13 mouse cellular contexts compared by ENCODE assay signal in genomic region chr9:45710300-45710699, GRCm38 (mm10).
DNase-seq lines count a peak whose midpoint lies in the region; ATAC-seq lines count a peak whose summit lies in the region.
"Had no signal": no experiment of that assay in that cellular context is flagged by ENCODE, and none has a peak within 500 bp of the region (broad histone marks: within the 10 kb centered on the region; RNA-seq: fewer than 3 reads in every experiment).

No protein-coding gene starts in this region.

- no peak overlapping the region for H3K9ac ChIP-seq in intestine, embryonic 14.5 days (ENCODE audit: low read length)
- H3K9ac ChIP-seq in intestine, embryonic 16.5 days (ENCODE audit: low read depth, low read length), result no peak overlapping the region
- no peak overlapping the region for H3K9ac ChIP-seq in embryonic facial prominence, embryonic 11.5 days (replicated peaks; ENCODE audit: low read length)
- H3K9ac ChIP-seq: lung, embryonic 15.5 days had no signal

- ATAC-seq in intestine, embryonic 14.5 days (replicated peaks; ENCODE audit: low FRiP score, low TSS enrichment, low read depth), result no peak
- no peak for ATAC-seq in intestine, embryonic 16.5 days
- no peak for ATAC-seq in embryonic facial prominence, embryonic 11.5 days (replicated peaks; ENCODE audit: insufficient number of reproducible peaks, low FRiP score, low TSS enrichment, low read depth)
- ATAC-seq in activated CD4-positive, CD25-positive, alpha-beta regulatory T cell, adult 4 months, result no peak
- ATAC-seq: inflammation-experienced regulatory T-cells, adult 6 months had no signal

- no peak overlapping the region for H3K4me2 ChIP-seq in intestine, embryonic 14.5 days (ENCODE audit: low read length)
- H3K4me2 ChIP-seq in intestine, embryonic 16.5 days (ENCODE audit: low read depth, low read length), result no peak overlapping the region
- H3K4me2 ChIP-seq in embryonic facial prominence, embryonic 11.5 days (ENCODE audit: low read depth, low read length), result no peak overlapping the region
- H3K4me2 ChIP-seq: lung, embryonic 15.5 days had no signal

- no peak overlapping the region for H3K4me3 ChIP-seq in intestine, embryonic 14.5 days (ENCODE audit: low read depth, low read length)
- H3K4me3 ChIP-seq in intestine, embryonic 16.5 days (ENCODE audit: low read length), result no peak overlapping the region
- H3K4me3 ChIP-seq in embryonic facial prominence, embryonic 11.5 days (ENCODE audit: low read depth, low read length), result no peak overlapping the region
- H3K4me3 ChIP-seq: forebrain, embryonic 10.5 days; lung, embryonic 15.5 days had no signal

- no peaks in the 10 kb centered on the region for H3K27me3 ChIP-seq in intestine, embryonic 14.5 days (replicated peaks; ENCODE audit: control insufficient read depth, insufficient read depth, low read length)
- no peaks in the 10 kb centered on the region for H3K27me3 ChIP-seq in intestine, embryonic 16.5 days (replicated peaks; ENCODE audit: control insufficient read depth, insufficient read depth, low read length)
- no peaks in the 10 kb centered on the region for H3K27me3 ChIP-seq in embryonic facial prominence, embryonic 11.5 days (ENCODE audit: control insufficient read depth, insufficient read depth, low read length)
- H3K27me3 ChIP-seq: lung, embryonic 15.5 days had no signal

- H3K36me3 ChIP-seq in intestine, embryonic 14.5 days (ENCODE audit: control insufficient read depth, insufficient read depth, low read length), result no peaks in the 10 kb centered on the region
- H3K36me3 ChIP-seq in intestine, embryonic 16.5 days (ENCODE audit: control insufficient read depth, insufficient read depth, low read length), result no peaks in the 10 kb centered on the region
- no peaks in the 10 kb centered on the region for H3K36me3 ChIP-seq in embryonic facial prominence, embryonic 11.5 days (replicated peaks; ENCODE audit: control insufficient read depth, insufficient read depth, low read depth, low read length)
- H3K36me3 ChIP-seq: forebrain, embryonic 10.5 days; lung, embryonic 15.5 days had no signal

- H3K4me1 ChIP-seq in intestine, embryonic 14.5 days (replicated peaks; ENCODE audit: control insufficient read depth, insufficient read depth, low read length), result no peaks in the 10 kb centered on the region
- no peaks in the 10 kb centered on the region for H3K4me1 ChIP-seq in intestine, embryonic 16.5 days (ENCODE audit: control insufficient read depth, insufficient read depth, low read length)
- no peaks in the 10 kb centered on the region for H3K4me1 ChIP-seq in embryonic facial prominence, embryonic 11.5 days (ENCODE audit: control insufficient read depth, insufficient read depth, low read length)
- H3K4me1 ChIP-seq: lung, embryonic 15.5 days had no signal

- peak; percentile 79 for DNase-seq in intestine, embryonic 14.5 days (ENCODE audit: low spot score)
- DNase-seq in 3134 (ENCODE audit: extremely low read depth, insufficient read length, low spot score) (peak; percentile 50), A20 (ENCODE audit: low read depth, low spot score) (peak; percentile 10)
- peak; percentile 51 for DNase-seq in embryonic facial prominence, embryonic 11.5 days (ENCODE audit: low spot score)
- no peak for DNase-seq in thymus, postnatal 25 days
- no peak for DNase-seq in T-cell, adult 2 months (ENCODE audit: low spot score)
- DNase-seq: cerebellum, adult 2 months; spleen, adult 18-20 months had no signal

- H3K27ac ChIP-seq in intestine, embryonic 14.5 days (ENCODE audit: low read depth), result no peak overlapping the region
- no peak overlapping the region for H3K27ac ChIP-seq in intestine, embryonic 16.5 days (ENCODE audit: low read length)
- H3K27ac ChIP-seq in embryonic facial prominence, embryonic 11.5 days (replicated peaks; ENCODE audit: low read depth, low read length), result no peak overlapping the region
- H3K27ac ChIP-seq: forebrain, embryonic 10.5 days; lung, embryonic 15.5 days had no signal

- 63% methylated on average over 11 of the region's 11 CpGs for WGBS in intestine, embryonic 14.5 days
- 62% methylated on average over 11 of the region's 11 CpGs for WGBS in intestine, embryonic 16.5 days
- 70% methylated on average over 11 of the region's 11 CpGs for WGBS in embryonic facial prominence, embryonic 11.5 days

- no peaks in the 10 kb centered on the region for H3K9me3 ChIP-seq in intestine, embryonic 14.5 days (ENCODE audit: control insufficient read depth, low read length)
- H3K9me3 ChIP-seq in intestine, embryonic 16.5 days (ENCODE audit: control insufficient read depth, low read length), result no peaks in the 10 kb centered on the region
- H3K9me3 ChIP-seq in embryonic facial prominence, embryonic 11.5 days (replicated peaks; ENCODE audit: control insufficient read depth, low read length), result no peaks in the 10 kb centered on the region
- H3K9me3 ChIP-seq: forebrain, embryonic 10.5 days; lung, embryonic 15.5 days had no signal

Comparison
In these comparisons a context has a peak if more than half of its experiments do, and no peak if none do; other contexts are left out.
1. DNase-seq: peak in intestine, embryonic 14.5 days (single experiment), 3134 (single experiment), A20 (single experiment) and embryonic facial prominence, embryonic 11.5 days (single experiment); none in thymus, postnatal 25 days (single experiment) and T-cell, adult 2 months (single experiment).